ENCODE assay signal across 20 mouse cellular contexts in genomic region chr6:35259526-35259925, GRCm38 (mm10). TPM values are rescaled to one million over a fixed set of nuclear protein-coding genes. Genes with fewer than 3 reads are reported as not detected.
DNase-seq lines count a peak whose midpoint lies in the region; ATAC-seq lines count a peak whose summit lies in the region.
"Had no signal": no experiment of that assay in that cellular context is flagged by ENCODE, and none has a peak within 500 bp of the region (broad histone marks: within the 10 kb centered on the region; RNA-seq: fewer than 3 reads in every experiment).

No protein-coding gene starts in this region.

- WGBS in hindbrain, embryonic 11.5 days, result 81% methylated on average over 5 of the region's 5 CpGs

- no peak overlapping the region for H3K9ac ChIP-seq in hindbrain, embryonic 11.5 days (ENCODE audit: low read depth, low read length)
- H3K9ac ChIP-seq: hindbrain, embryonic 14.5 days; limb, embryonic 13.5 days had no signal

- no peak for ATAC-seq in erythroblast, adult 5-6 weeks (replicated peaks; ENCODE audit: low FRiP score, poor library complexity, severe bottlenecking)
- no peak for ATAC-seq in megakaryocyte, adult 5-6 weeks (ENCODE audit: poor library complexity, severe bottlenecking)
- ATAC-seq in CD4-positive, CD25-positive, alpha-beta regulatory T cell, adult 4 months, result no peak
- no peak for ATAC-seq in hindbrain, embryonic 11.5 days (ENCODE audit: low FRiP score)
- ATAC-seq: intestine, embryonic 16.5 days; Patski had no signal

- no peak overlapping the region for H3K4me2 ChIP-seq in hindbrain, embryonic 11.5 days (replicated peaks; ENCODE audit: low read depth, low read length)
- H3K4me2 ChIP-seq: hindbrain, embryonic 14.5 days; limb, embryonic 13.5 days had no signal

- DNase-seq in heart, postnatal 25 days (ENCODE audit: low spot score), result peak; percentile 37
- no peak for DNase-seq in hindbrain, embryonic 11.5 days (ENCODE audit: low spot score)
- no peak for DNase-seq in spleen, postnatal 36 days (ENCODE audit: low spot score in 2 of 2)
- DNase-seq: cerebellum, postnatal 25 days; lung, postnatal 14 days; retina, postnatal 1 day; thymus, postnatal 36 days had no signal

- peak overlapping the region; percentile 9 for H3K4me3 ChIP-seq in erythroblast, embryonic 14.5 days (replicated peaks)
- H3K4me3 ChIP-seq in megakaryocyte, embryonic 14.5 days (replicated peaks), result peak overlapping the region; percentile 78
- H3K4me3 ChIP-seq in hindbrain, embryonic 11.5 days (ENCODE audit: low read depth, low read length), result no peak overlapping the region
- H3K4me3 ChIP-seq: limb, embryonic 13.5 days; midbrain, embryonic 10.5 days had no signal

- peaks cover 90% of the 10 kb centered on the region for H3K36me3 ChIP-seq in erythroblast, embryonic 14.5 days (ENCODE audit: control insufficient read depth)
- H3K36me3 ChIP-seq in megakaryocyte, embryonic 14.5 days (replicated peaks; ENCODE audit: low read length), result peaks cover 74% of the 10 kb centered on the region
- H3K36me3 ChIP-seq in hindbrain, embryonic 11.5 days (ENCODE audit: control insufficient read depth, insufficient read depth, low read length), result no peaks in the 10 kb centered on the region; the same call in 1 of the 2 replicates

- intact Hi-C loops in heart, postnatal 25 days (cut with DNase I), result loop anchor here (5.0 to 10.0 kb wide), 2 partner anchors 38 to 115 kb away; no protein-coding TSS in a partner anchor

- H3K27me3 ChIP-seq in erythroblast, embryonic 14.5 days (ENCODE audit: control insufficient read depth), result no peaks in the 10 kb centered on the region
- H3K27me3 ChIP-seq in megakaryocyte, embryonic 14.5 days (replicated peaks), result no peaks in the 10 kb centered on the region
- H3K27me3 ChIP-seq in hindbrain, embryonic 11.5 days (ENCODE audit: control insufficient read depth, insufficient read depth, low read length), result no peaks in the 10 kb centered on the region
- H3K27me3 ChIP-seq: limb, embryonic 13.5 days; Patski had no signal

- no peak overlapping the region for H3K27ac ChIP-seq in hindbrain, embryonic 11.5 days (ENCODE audit: low read depth, low read length)
- H3K27ac ChIP-seq: hindbrain, embryonic 14.5 days; limb, embryonic 13.5 days; midbrain, embryonic 10.5 days had no signal

- H3K4me1 ChIP-seq in erythroblast, embryonic 14.5 days (ENCODE audit: control insufficient read depth), result peaks cover 67% of the 10 kb centered on the region
- peaks cover 95% of the 10 kb centered on the region for H3K4me1 ChIP-seq in megakaryocyte, embryonic 14.5 days
- H3K4me1 ChIP-seq in hindbrain, embryonic 11.5 days (replicated peaks; ENCODE audit: control insufficient read depth, insufficient read depth, low read length), result peaks cover 2% of the 10 kb centered on the region

- H3K9me3 ChIP-seq in erythroblast, embryonic 14.5 days (ENCODE audit: control insufficient read depth, low read length), result no peaks in the 10 kb centered on the region
- H3K9me3 ChIP-seq in megakaryocyte, embryonic 14.5 days, result no peaks in the 10 kb centered on the region
- H3K9me3 ChIP-seq in hindbrain, embryonic 11.5 days (ENCODE audit: control insufficient read depth, low read length), result no peaks in the 10 kb centered on the region
- H3K9me3 ChIP-seq: limb, embryonic 13.5 days; midbrain, embryonic 10.5 days had no signal

RNA-seq across cellular contexts. Expression of gene Slc13a4, which starts 48.4 kb away (rescaled TPM):
- not detected in 2 replicates for polyA plus RNA-seq in erythroblast, embryonic 14.5 days (2012)
- not detected in 2 replicates for total RNA-seq in erythroblast, adult 5-6 weeks (2015; ENCODE audit: low replicate concordance)
- not detected in 2 replicates for total RNA-seq in erythroblast, adult 5-6 weeks (2017; ENCODE audit: low replicate concordance)
- polyA plus RNA-seq in megakaryocyte, embryonic 14.5 days (2012; ENCODE audit: insufficient read depth, low replicate concordance), result not detected in 2 replicates
- total RNA-seq in megakaryocyte, adult 5-6 weeks (2015), result not detected in 2 replicates
- 0.22 TPM in 1 of 2 replicates, not detected in the other for total RNA-seq in megakaryocyte, adult 5-6 weeks (2017)
- under 1 TPM; 0.08 to 0.16 TPM for total RNA-seq in heart, postnatal 25 days (2021)
- polyA plus RNA-seq in CD4-positive, CD25-positive, alpha-beta regulatory T cell, adult 4 months (2017; shearing (Covaris generic)), result under 1 TPM in 1 of 2 experiments, not detected in 1; 0.15 TPM
- polyA plus RNA-seq in hindbrain, embryonic 11.5 days (2014; fragmentation: Nextera tagmentation; extraction: Ambion mirVana), result 0.40 and 0.59 TPM in 2 replicates
- total RNA-seq: granulocyte monocyte progenitor cell, adult 5-6 weeks; monocyte, adult 5-6 weeks had no signal
- polyA plus RNA-seq: Patski; small intestine, adult 2 months had no signal
